Mouse (Mus musculus): ENCODE measurements around the gene Atp6v0a1.

DNA sequence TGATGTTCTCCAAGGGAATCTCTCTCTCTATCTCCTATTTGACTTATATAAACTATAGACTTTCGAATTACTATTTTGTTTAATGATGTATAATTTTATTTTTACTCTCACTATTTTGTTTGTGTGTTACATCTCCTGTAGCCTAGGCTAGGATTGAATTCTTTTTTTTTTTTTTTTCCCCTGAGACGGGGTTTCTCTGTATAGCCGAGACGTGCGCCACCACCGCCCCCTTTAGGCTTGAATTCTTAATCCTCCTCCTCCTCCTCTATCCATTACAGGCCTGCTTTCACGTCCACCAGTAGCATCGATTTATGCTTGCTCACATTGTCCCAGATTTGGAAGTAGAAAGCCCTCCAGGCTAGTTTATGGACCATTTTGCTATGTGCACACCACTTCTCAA lies 27.2 kb upstream of the Atp6v0a1 start:
- 0 out of 2 replicates have a peak, but pooled peaks have one; percentile 9 for TF ChIP-seq CTCF (IDR thresholded peaks at IDR 0.05; ENCODE audit: low read depth)
- no peak for TF ChIP-seq EP300 (IDR thresholded peaks at IDR 0.05; ENCODE audit: low read depth)

Data from liver, postnatal 0 days (tissue).